Mouse (Mus musculus): Measurements from ENCODE around the gene Ndufb2. TPM values are rescaled to one million over a fixed set of nuclear protein-coding genes. Genes with fewer than 3 reads are reported as not detected.

Ndufb2 gene
- total and polyA plus RNA-seq, 2 experiments from 2014 or later = 838 to 1,229 TPM

DNA sequence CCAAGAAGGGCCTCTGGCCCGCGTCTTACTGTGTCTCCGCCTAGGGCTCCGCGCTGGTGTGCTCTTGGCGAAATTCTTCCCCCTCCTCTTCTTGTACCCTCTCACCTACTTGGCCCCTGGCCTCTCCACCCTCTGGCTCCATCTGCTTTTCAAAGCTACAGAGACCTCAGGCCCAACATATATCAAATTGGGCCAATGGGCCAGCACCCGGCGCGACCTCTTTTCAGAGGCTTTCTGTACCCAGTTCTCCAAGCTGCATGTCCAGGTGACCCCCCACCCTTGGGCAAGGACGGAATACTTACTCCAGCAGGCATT, 17.9 kb upstream of the Ndufb2 start:
- peaks cover 30% of the 10 kb centered on the region for H3K36me3 ChIP-seq (replicated peaks; ENCODE audit: control insufficient read depth, insufficient read depth, low read length)
- H3K9me3 ChIP-seq (replicated peaks; ENCODE audit: control insufficient read depth, low read length) = no peaks in the 10 kb centered on the region
- WGBS = 28% methylated on average over 10 of the region's 10 CpGs
- peaks cover 11% of the 10 kb centered on the region for H3K4me1 ChIP-seq (ENCODE audit: control insufficient read depth, insufficient read depth)
- H3K27ac ChIP-seq (ENCODE audit: low read depth) = peak overlapping the region; percentile 96
- H3K4me3 ChIP-seq (ENCODE audit: low read depth, low read length) = peak overlapping the region; percentile 88
- peak overlapping the region; percentile 95 for H3K4me2 ChIP-seq (ENCODE audit: low read depth, low read length)
- H3K9ac ChIP-seq (replicated peaks; ENCODE audit: low read depth, low read length) = peak overlapping the region; percentile 83
- DNase-seq (ENCODE audit: low spot score) (peak; percentile 51), ATAC-seq (ENCODE audit: insufficient read depth, low read depth) (peak; percentile 70)
- no peak for TF ChIP-seq EP300 (IDR thresholded peaks at IDR 0.05; ENCODE audit: low read depth)
- TF ChIP-seq CTCF (IDR thresholded peaks at IDR 0.05; ENCODE audit: low read depth) = no peak
- no peaks in the 10 kb centered on the region for H3K27me3 ChIP-seq (ENCODE audit: control insufficient read depth, insufficient read depth, low read length)

DNA sequence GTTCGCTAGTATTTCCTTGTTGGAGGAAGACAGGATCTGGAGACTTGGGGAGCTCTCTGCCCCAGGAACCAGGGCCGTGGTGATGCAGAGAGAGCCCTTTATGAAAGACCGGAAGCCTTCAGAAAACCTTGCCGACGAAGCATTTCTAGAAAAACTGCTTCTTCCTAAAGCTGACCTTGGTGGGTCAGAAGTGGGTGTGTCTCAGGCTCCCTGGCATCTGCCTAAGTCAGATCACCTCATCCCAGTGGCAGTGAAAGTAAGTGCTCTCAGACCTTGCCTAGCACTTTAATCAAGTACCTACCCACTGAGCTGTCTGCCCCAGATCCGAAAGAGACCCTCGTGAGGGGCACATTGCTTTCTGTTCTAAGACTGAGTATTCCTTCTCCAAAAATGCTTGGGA, 17.4 kb upstream of the Ndufb2 start:
- Histone ChIP-seq H3K27ac (ENCODE audit: low read depth) (peak overlapping the region; percentile 96), H3K9ac (replicated peaks; ENCODE audit: low read depth, low read length) (peak overlapping the region; percentile 83; the same call in 1 of the 2 replicates), H3K4me3 (ENCODE audit: low read depth, low read length) (peak overlapping the region; percentile 88), H3K4me2 (ENCODE audit: low read depth, low read length) (peak overlapping the region; percentile 95), H3K4me1 (ENCODE audit: control insufficient read depth, insufficient read depth) (peaks cover 11% of the 10 kb centered on the region), H3K36me3 (replicated peaks; ENCODE audit: control insufficient read depth, insufficient read depth, low read length) (peaks cover 35% of the 10 kb centered on the region), H3K9me3 (replicated peaks; ENCODE audit: control insufficient read depth, low read length) (no peaks in the 10 kb centered on the region), H3K27me3 (ENCODE audit: control insufficient read depth, insufficient read depth, low read length) (no peaks in the 10 kb centered on the region)
- TF ChIP-seq EP300 (IDR thresholded peaks at IDR 0.05; ENCODE audit: low read depth) = no peak
- no peak for TF ChIP-seq CTCF (IDR thresholded peaks at IDR 0.05; ENCODE audit: low read depth)
- WGBS = 67% methylated on average over 7 of the region's 7 CpGs
- ATAC-seq (ENCODE audit: insufficient read depth, low read depth) (no peak), DNase-seq (ENCODE audit: low spot score) (no peak)

DNA sequence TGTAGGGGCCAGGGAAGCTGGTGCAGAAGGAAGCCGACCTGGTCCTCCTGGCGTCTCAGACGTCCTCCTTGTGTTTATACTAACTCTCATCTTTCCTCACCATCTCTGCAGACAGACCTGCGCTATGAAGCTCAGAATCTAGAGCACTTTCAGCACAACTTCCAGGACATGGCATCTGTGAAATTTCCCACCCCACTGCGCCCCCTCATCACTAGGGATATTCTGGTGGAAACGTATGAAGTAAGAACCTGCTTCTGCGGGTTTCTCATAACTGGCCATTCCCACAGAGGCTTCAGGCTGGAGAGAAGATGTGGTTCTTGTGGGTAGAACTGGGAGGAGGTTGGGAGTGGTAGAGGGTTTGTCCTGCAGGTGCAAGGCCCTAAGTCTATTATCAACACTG, 12.8 kb upstream of the Ndufb2 start:
- peaks cover 4% of the 10 kb centered on the region for H3K4me1 ChIP-seq (ENCODE audit: control insufficient read depth, insufficient read depth)
- peaks cover 66% of the 10 kb centered on the region for H3K36me3 ChIP-seq (replicated peaks; ENCODE audit: control insufficient read depth, insufficient read depth, low read length)
- no peak overlapping the region for H3K9ac ChIP-seq (replicated peaks; ENCODE audit: low read depth, low read length)
- no peak overlapping the region for H3K27ac ChIP-seq (ENCODE audit: low read depth)
- DNase-seq (ENCODE audit: low spot score) (no peak), ATAC-seq (ENCODE audit: insufficient read depth, low read depth) (no peak)
- H3K9me3 ChIP-seq (replicated peaks; ENCODE audit: control insufficient read depth, low read length) = no peaks in the 10 kb centered on the region
- 87% methylated on average over 7 of the region's 7 CpGs for WGBS
- no peak for TF ChIP-seq EP300 (IDR thresholded peaks at IDR 0.05; ENCODE audit: low read depth)
- no peak for TF ChIP-seq CTCF (IDR thresholded peaks at IDR 0.05; ENCODE audit: low read depth)
- H3K4me3 ChIP-seq (ENCODE audit: low read depth, low read length) = no peak overlapping the region
- H3K27me3 ChIP-seq (ENCODE audit: control insufficient read depth, insufficient read depth, low read length) = no peaks in the 10 kb centered on the region
- no peak overlapping the region for H3K4me2 ChIP-seq (ENCODE audit: low read depth, low read length)

DNA sequence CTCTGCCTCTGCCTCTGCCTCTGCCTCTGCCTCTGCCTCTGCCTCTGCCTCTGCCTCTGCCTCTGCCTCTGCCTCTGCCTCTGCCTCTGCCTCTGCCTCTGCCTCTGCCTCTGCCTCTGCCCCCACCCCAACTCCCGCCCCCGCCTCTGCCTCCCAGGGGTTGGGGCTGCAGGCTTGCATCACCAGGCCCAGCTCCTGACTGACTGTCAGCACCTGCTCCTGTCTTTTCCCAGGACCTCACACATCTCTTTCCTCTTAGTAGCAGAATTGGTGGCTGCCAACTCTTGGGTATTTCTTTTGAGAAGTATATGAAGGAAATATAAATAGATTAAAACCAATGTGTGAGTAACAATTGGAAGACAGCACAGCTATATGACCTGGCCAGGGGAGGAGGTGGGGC, 11.8 kb upstream of the Ndufb2 start:
- H3K27ac ChIP-seq (ENCODE audit: low read depth) = no peak overlapping the region
- 73% methylated on average over 2 of the region's 2 CpGs for WGBS
- no peak overlapping the region for H3K4me2 ChIP-seq (ENCODE audit: low read depth, low read length)
- peaks cover 72% of the 10 kb centered on the region for H3K36me3 ChIP-seq (replicated peaks; ENCODE audit: control insufficient read depth, insufficient read depth, low read length)
- no peak for TF ChIP-seq EP300 (IDR thresholded peaks at IDR 0.05; ENCODE audit: low read depth)
- no peak for TF ChIP-seq CTCF (IDR thresholded peaks at IDR 0.05; ENCODE audit: low read depth)
- no peaks in the 10 kb centered on the region for H3K9me3 ChIP-seq (replicated peaks; ENCODE audit: control insufficient read depth, low read length)
- no peaks in the 10 kb centered on the region for H3K4me1 ChIP-seq (ENCODE audit: control insufficient read depth, insufficient read depth)
- no peak for DNase-seq (ENCODE audit: low spot score)
- H3K27me3 ChIP-seq (ENCODE audit: control insufficient read depth, insufficient read depth, low read length) = no peaks in the 10 kb centered on the region
- no peak overlapping the region for H3K9ac ChIP-seq (replicated peaks; ENCODE audit: low read depth, low read length)
- no peak overlapping the region for H3K4me3 ChIP-seq (ENCODE audit: low read depth, low read length)
- ATAC-seq (ENCODE audit: insufficient read depth, low read depth) = no peak

DNA sequence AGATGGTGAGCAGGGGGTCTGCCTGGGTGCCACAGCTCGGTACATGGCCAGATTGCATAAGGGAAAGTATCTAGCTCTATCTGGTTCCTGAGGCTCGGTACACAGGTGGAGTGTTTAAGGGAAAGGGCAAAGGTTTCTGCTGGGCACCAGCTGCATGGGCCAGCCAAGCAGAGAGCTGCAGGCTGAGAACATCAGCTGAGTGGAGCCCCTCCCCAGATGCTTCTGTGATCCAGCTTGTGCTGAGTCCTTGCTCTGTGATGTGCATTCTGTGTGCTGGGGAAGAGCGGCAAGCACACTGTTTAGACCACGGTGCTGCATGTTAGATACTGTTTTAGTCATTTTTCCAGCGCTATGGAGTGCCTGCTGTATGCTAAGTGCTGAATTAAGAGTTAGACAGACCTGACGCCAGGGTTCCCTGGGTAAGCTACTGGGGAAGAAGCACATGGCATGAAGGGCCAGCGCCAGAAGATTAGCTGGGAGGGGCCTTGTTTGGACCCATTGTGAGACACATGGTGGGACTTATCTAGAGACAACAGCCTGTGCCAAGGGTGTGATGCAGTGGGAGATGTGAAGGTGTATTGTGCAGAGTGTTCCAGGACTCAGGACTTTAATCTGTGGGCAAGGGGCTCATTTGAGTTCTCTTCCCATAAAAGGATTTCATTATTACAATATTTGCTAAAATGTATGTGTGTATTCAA, 11.1 kb upstream of the Ndufb2 start:
- ATAC-seq (ENCODE audit: insufficient read depth, low read depth) = no peak

DNA sequence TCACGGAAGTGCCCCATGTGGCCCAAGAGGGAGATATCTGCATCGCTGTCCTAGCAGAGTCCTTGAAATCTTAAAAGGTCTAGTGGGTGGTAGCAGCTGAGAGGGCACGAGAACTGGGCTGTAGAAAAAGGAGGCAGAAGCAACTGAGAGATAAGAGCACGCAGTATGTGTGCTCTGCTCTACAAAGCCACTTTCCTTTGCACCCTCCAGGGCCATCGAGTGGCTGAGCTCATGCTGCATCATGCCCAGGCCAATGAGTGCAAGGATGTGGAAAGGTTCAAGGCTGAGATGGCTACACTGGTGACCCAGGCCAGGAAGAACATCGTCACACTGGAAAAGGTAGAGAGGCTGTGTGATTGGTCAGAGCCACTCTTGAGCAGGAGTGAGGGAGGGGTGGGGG, 6.9 kb upstream of the Ndufb2 start, which contains the start of gene Gm42420:
Gene Gm42420 (plus strand): TSS at position 237 of the 400 bp plus-strand sequence.
- Histone ChIP-seq H3K27me3 (ENCODE audit: control insufficient read depth, insufficient read depth, low read length) (no peaks in the 10 kb centered on the region), H3K4me1 (ENCODE audit: control insufficient read depth, insufficient read depth) (no peaks in the 10 kb centered on the region), H3K36me3 (replicated peaks; ENCODE audit: control insufficient read depth, insufficient read depth, low read length) (peaks cover 68% of the 10 kb centered on the region), H3K9ac (replicated peaks; ENCODE audit: low read depth, low read length) (no peak within 1 kb of the TSS), H3K4me2 (ENCODE audit: low read depth, low read length) (no peak within 1 kb of the TSS), H3K27ac (ENCODE audit: low read depth) (no peak within 1 kb of the TSS), H3K9me3 (replicated peaks; ENCODE audit: control insufficient read depth, low read length) (no peaks in the 10 kb centered on the region), H3K4me3 (ENCODE audit: low read depth, low read length) (no peak within 1 kb of the TSS)
- ATAC-seq (ENCODE audit: insufficient read depth, low read depth) (no peak), DNase-seq (ENCODE audit: low spot score) (no peak)
- WGBS = 69% methylated on average over 6 of the region's 6 CpGs
- no peak for TF ChIP-seq EP300 (IDR thresholded peaks at IDR 0.05; ENCODE audit: low read depth)
- TF ChIP-seq CTCF (IDR thresholded peaks at IDR 0.05; ENCODE audit: low read depth) = no peak

More for the DNA sequence above, 11.1 kb upstream of the Ndufb2 start:
- no peak overlapping the region for H3K9ac ChIP-seq (replicated peaks; ENCODE audit: low read depth, low read length)
- H3K4me2 ChIP-seq (ENCODE audit: low read depth, low read length) = no peak overlapping the region
- no peak overlapping the region for H3K27ac ChIP-seq (ENCODE audit: low read depth)
- H3K27me3 ChIP-seq (ENCODE audit: control insufficient read depth, insufficient read depth, low read length) = no peaks in the 10 kb centered on the region
- H3K4me1 ChIP-seq (ENCODE audit: control insufficient read depth, insufficient read depth) = no peaks in the 10 kb centered on the region
- TF ChIP-seq CTCF (IDR thresholded peaks at IDR 0.05; ENCODE audit: low read depth) = no peak
- TF ChIP-seq EP300 (IDR thresholded peaks at IDR 0.05; ENCODE audit: low read depth) = no peak
- H3K9me3 ChIP-seq (replicated peaks; ENCODE audit: control insufficient read depth, low read length) = no peaks in the 10 kb centered on the region
- H3K4me3 ChIP-seq (ENCODE audit: low read depth, low read length) = no peak overlapping the region
- 79% methylated on average over 7 of the region's 7 CpGs for WGBS
- peaks cover 78% of the 10 kb centered on the region for H3K36me3 ChIP-seq (replicated peaks; ENCODE audit: control insufficient read depth, insufficient read depth, low read length)
- no peak for DNase-seq (ENCODE audit: low spot score)
